Mouse (Mus musculus) R1 (cell line): ENCODE data around the gene Tigar.

Source experiments
- DNase-seq: peaks from one replicate; pipeline ENCODE4 v3.0.0-alpha.2; 2018; ENCODE audit warnings: low read depth, low spot score

Gene Tigar

DNA sequence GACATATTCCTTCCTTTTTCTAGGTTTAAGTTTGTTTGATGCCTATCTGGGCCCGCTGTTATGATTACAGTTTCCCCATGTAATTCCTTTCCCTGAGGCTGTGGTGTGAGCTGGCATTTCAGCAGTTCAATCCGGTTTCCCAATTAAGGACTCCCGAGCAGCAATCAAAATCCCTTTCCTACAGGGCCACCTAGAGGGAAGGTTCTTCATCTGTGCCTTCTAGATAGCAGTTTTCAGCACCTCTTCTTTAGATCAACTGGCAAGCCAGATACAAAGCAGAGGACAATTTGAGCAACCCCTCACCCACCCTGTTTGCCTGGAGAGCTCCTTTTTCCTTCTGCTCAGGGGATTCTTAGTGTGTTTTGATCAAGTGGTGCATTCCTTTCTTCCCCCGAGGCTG, 22.6 kb downstream of the Tigar start:
- DNase-seq, result no peak

DNA sequence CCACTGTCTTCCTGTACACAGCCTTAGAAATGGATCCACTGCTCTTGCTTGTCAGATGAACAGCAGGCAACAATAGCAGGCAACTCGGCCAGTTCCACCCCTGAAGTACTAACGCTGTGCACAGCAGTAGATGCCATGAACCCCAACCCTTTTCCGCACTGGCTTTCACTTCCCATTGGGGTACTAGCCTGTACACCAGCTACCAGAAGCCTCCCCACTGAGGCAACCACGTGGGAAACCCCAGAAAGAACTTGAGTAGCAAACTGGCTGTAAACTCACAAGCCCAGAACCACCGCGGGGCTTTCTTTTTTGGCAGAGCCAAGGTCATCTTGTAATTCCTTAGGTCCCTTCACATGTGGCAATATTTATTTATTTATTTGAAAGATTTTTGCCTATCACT, 27.5 kb downstream of the Tigar start:
- no peak for DNase-seq

- DNase-seq, result peak; percentile 86
These were observed 29.3 kb downstream of the Tigar start for GRCm38 (mm10) chr6:127079867-127080731.

DNA sequence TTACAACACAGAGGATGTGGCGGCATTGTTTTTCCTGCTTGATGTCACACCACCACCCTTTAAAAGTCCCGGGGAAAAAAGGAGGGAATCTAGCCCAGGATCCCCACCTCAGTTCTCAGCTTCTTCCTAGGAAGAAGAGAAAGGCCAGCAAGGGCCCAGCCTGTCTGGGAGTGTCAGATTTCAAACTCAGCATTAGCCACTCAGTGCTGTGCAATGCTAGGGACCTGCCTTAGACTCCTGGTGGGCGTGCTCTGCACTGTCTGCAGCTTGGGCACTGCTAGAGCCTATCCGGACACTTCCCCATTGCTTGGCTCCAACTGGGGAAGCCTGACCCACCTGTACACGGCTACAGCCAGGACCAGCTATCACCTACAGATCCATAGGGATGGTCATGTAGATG, 36.5 kb downstream of the Tigar start, which contains the start of gene Fgf23:
Gene Fgf23, plus strand, starts transcription at position 86 of the 400 bp plus-strand sequence.
- DNase-seq, result peak; percentile 39

DNA sequence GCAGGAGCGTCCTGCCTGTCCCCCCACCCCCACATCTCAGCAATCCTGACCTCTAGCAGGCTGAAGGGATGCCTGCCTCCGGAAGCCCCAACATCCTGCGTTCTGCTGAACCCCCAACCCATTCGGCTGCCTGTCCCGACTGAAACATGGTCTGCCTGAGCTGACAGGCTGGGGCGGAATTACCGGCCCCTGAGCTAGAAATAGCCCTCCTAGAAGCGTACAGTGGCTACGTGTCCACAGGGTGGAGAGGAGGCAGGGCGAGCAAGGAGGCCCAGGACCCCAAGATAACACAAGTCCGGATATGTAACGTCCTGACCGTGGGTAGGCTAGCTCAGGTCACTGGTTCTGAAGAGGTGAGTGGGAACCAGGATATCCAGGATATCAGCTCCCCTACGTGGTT, 44.5 kb downstream of the Tigar start:
- DNase-seq, result no peak

DNA sequence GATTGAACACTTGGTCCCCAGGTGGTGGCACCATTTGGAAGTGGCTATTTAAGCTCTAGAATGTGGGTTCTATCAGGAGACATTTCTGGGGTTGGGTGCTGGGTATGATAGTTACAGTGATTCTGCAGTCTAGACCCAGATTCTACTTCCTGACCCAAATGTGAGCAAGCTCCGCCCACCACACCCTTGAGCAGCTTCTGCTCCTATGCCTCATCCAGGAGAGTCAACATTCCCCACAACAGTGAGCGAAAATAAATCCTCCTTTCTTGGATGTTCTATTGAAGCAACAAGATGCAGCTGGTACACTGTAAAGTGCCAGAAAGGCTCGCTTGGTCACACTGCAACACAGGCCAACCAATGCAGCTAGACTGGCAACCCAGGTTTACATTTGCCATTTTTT, 45.4 kb downstream of the Tigar start:
- DNase-seq, result no peak

- DNase-seq, result no peak
These were observed 49.4 kb downstream of the Tigar start for GRCm38 (mm10) chr6:127059975-127060374.

GRCm38 (mm10) chr6:127056990-127057588, 52.3 kb downstream of the Tigar start:
- no peak for DNase-seq

- no peak for DNase-seq
These were observed 58.5 kb downstream of the Tigar start for GRCm38 (mm10) chr6:127050847-127051246.

- DNase-seq, result no peak
These were observed 64.4 kb downstream of the Tigar start for GRCm38 (mm10) chr6:127044909-127045308.
